Mouse (Mus musculus) frontal cortex, postnatal 14 days (tissue): ENCODE results near the gene Gtpbp3.
"Not testable (repeated sequence)": the region's sequence is repeated elsewhere in the genome, so short reads cannot be mapped to it uniquely, and the experiment has no call there.

Source experiments
- DNase-seq, 2 experiments: peaks; one replicate each; pipeline ENCODE4 v3.0.0; 2022; ENCODE audit warnings: low spot score in 2 of 2

Gene Gtpbp3

GRCm38 (mm10) chr8:71530735-71531467 is 43.0 kb downstream of the Gtpbp3 start:
- not testable (repeated sequence) for DNase-seq

GRCm38 (mm10) chr8:71534263-71534810 is 46.4 kb downstream of the Gtpbp3 start:
- no peak for DNase-seq

GRCm38 (mm10) chr8:71535663-71536062 is 47.8 kb downstream of the Gtpbp3 start:
- DNase-seq: no peak

GRCm38 (mm10) chr8:71537028-71537867 is 49.3 kb downstream of the Gtpbp3 start, which contains the start of gene Bst2:
Bst2 (minus strand) TSS chr8:71537456.
- DNase-seq: peak in 1 of 2 experiments; percentile 37

- peak; percentile 95 to 97 for DNase-seq
Observed at GRCm38 (mm10) chr8:71542632-71543343, 54.9 kb downstream of the Gtpbp3 start, which contains the start of gene Mvb12a. Mvb12a (plus strand) TSS chr8:71542922.

GRCm38 (mm10) chr8:71543755-71544154 is 55.9 kb downstream of the Gtpbp3 start:
- DNase-seq: no peak

- DNase-seq: no peak
Observed at GRCm38 (mm10) chr8:71545053-71545452, 57.1 kb downstream of the Gtpbp3 start.

- DNase-seq: no peak
Observed at GRCm38 (mm10) chr8:71547590-71547989, 59.7 kb downstream of the Gtpbp3 start.
